Mouse (Mus musculus): Measurements from ENCODE around the gene Pick1.
A peak's percentile ranks its signal among the peaks of the same experiment; 100 is the strongest.
"Not testable (repeated sequence)": the region's sequence is repeated elsewhere in the genome, so short reads cannot be mapped to it uniquely, and the experiment has no call there.

Gene Pick1

GRCm38 (mm10) chr15:79225780-79226179 is 3.2 kb upstream of the Pick1 start:
- DNase-seq (ENCODE audit: low spot score in 2 of 2) = not testable (repeated sequence)

- DNase-seq (ENCODE audit: low spot score in 2 of 2) = no peak
These were observed 6.3 kb downstream of the Pick1 start for GRCm38 (mm10) chr15:79235268-79235667.

- DNase-seq (ENCODE audit: low spot score in 2 of 2) = no peak
These were observed 9.1 kb downstream of the Pick1 start for GRCm38 (mm10) chr15:79238036-79238435.

- DNase-seq (ENCODE audit: low spot score in 2 of 2) = no peak
These were observed 13.7 kb downstream of the Pick1 start for GRCm38 (mm10) chr15:79242574-79243233.

GRCm38 (mm10) chr15:79243234-79244042 is 14.5 kb downstream of the Pick1 start:
- peak; percentile 98 to 99 for DNase-seq (ENCODE audit: low spot score in 2 of 2)

GRCm38 (mm10) chr15:79244071-79244893 is 15.3 kb downstream of the Pick1 start:
- DNase-seq (ENCODE audit: low spot score in 2 of 2) = no peak

- DNase-seq (ENCODE audit: low spot score in 2 of 2) = no peak
These were observed 16.3 kb downstream of the Pick1 start for GRCm38 (mm10) chr15:79245321-79245720.

GRCm38 (mm10) chr15:79250236-79250635 is 21.3 kb downstream of the Pick1 start:
- DNase-seq (ENCODE audit: low spot score in 2 of 2) = no peak

GRCm38 (mm10) chr15:79251168-79251567 is 22.2 kb downstream of the Pick1 start:
- DNase-seq (ENCODE audit: low spot score in 2 of 2) = no peak

- no peak for DNase-seq (ENCODE audit: low spot score in 2 of 2)
These were observed 23.0 kb downstream of the Pick1 start for GRCm38 (mm10) chr15:79251781-79252491.

GRCm38 (mm10) chr15:79252580-79252979 is 23.6 kb downstream of the Pick1 start:
- DNase-seq (ENCODE audit: low spot score in 2 of 2) = no peak

GRCm38 (mm10) chr15:79254661-79255060 is 25.7 kb downstream of the Pick1 start, which contains the start of gene Slc16a8:
Slc16a8 (minus strand) TSS chr15:79254761.
- no peak for DNase-seq (ENCODE audit: low spot score in 2 of 2)

GRCm38 (mm10) chr15:79258521-79258920 is 29.5 kb downstream of the Pick1 start:
- DNase-seq (ENCODE audit: low spot score in 2 of 2) = no peak

GRCm38 (mm10) chr15:79261095-79261725 is 32.2 kb downstream of the Pick1 start:
- DNase-seq (ENCODE audit: low spot score in 2 of 2) = peak in 1 of 2 experiments; percentile 54

GRCm38 (mm10) chr15:79261757-79262156 is 32.8 kb downstream of the Pick1 start:
- DNase-seq (ENCODE audit: low spot score in 2 of 2) = no peak

- DNase-seq (ENCODE audit: low spot score in 2 of 2) = no peak
These were observed 33.4 kb downstream of the Pick1 start for GRCm38 (mm10) chr15:79262375-79262774.

- no peak for DNase-seq (ENCODE audit: low spot score in 2 of 2)
These were observed 33.9 kb downstream of the Pick1 start for GRCm38 (mm10) chr15:79262786-79263309.

- no peak for DNase-seq (ENCODE audit: low spot score in 2 of 2)
These were observed 34.8 kb downstream of the Pick1 start for GRCm38 (mm10) chr15:79263726-79264125.

- DNase-seq (ENCODE audit: low spot score in 2 of 2) = no peak
These were observed 36.4 kb downstream of the Pick1 start for GRCm38 (mm10) chr15:79265384-79265783.

GRCm38 (mm10) chr15:79268521-79268920 is 39.5 kb downstream of the Pick1 start:
- DNase-seq (ENCODE audit: low spot score in 2 of 2) = no peak
